Mouse (Mus musculus) testis, adult 2 months (tissue): Measurements from ENCODE around the gene Ifi35.

ENCODE experiments used
- CTCF ChIP-seq: fragments of 200-500 bp; IDR thresholded peaks from 2 replicates; pipeline ENCODE4 v1.5.1; 2012; ENCODE audit warnings: low read depth, mild to moderate bottlenecking, inconsistent platforms, low read length, moderate library complexity; ENCODE audit not compliant: control insufficient read depth, insufficient read depth, insufficient replicate concordance
- POLR2A ChIP-seq: fragments of 200-500 bp; IDR thresholded peaks from 2 replicates; pipeline ENCODE4 v1.6.1; 2012; ENCODE audit warnings: low read depth, mild to moderate bottlenecking, inconsistent platforms, low read length, moderate library complexity; ENCODE audit not compliant: control insufficient read depth

DNA sequence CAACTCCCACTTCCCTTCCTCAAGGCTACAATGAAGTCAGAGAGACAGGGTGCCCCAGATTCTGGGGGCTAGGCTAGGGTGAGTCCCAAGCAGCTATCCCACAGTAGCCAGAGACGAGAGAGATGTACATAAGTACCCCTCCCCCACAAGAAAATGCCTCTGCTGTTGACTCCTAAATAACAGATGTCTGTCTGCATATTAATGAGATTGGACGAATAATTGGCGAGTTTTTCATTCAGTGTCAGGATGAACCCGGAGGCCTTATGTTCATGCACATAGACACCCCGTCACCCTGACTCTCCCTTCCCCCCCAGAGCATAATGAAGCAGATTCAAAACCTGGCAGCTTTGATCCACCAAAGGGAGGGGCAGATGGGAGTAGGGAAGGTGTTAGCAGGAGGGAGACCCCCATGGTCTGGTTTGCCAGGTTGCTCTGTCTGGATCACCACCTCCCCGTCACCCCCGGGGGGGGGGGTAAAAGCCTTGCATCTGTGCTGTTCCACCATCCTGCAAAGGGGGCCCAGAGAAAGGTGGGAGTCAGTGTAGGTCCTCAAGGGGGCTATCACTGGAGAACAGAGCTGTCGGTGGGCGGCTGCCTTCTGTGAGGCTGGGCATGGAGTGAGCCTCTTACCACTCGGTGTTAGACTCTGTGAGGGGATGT, 29.5 kb downstream of the Ifi35 start:
- TF ChIP-seq CTCF (no peak), POLR2A (no peak)
